Mouse (Mus musculus): ENCODE measurements at regions not wholly inside any gene's neighbourhood (a gene's known extent, or its start where the extent isn't known, plus 50 kb on each side); places are given as distances from the start of the nearest gene placed in this dataset.

DNA sequence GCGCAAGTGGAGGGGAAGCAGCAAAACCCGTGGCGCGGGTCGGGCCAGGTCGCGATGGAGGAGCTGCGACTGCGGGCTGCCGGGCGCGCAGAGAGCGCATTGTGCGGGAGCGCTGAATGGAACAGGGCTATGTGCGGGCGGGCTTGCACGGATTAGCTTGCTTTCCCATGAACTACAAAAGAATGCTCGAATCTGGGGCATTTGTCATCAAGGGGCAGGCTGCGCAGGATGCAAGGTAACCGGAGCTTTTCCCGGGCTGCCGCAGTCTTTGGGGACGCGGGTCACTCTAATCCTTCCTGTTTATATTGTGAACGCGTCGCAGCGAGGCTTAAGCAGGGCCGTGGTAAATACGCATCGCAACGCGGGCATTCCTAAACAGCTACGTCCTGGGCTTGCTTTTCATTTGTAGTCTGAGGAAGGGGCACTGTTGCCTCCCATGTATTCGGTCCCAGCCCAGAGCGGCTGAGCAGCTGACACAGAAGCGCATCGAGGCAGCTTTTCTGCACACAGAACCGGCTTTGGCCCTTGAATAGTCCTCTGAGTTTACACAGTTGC lies 64.8 kb upstream of the Akt3 start:
- peak; percentile 90 for ATAC-seq
- peak overlapping the region; percentile 80 for H3K4me2 ChIP-seq
- under 1% methylated on average over 40 of the region's 40 CpGs for WGBS
- no peaks in the 10 kb centered on the region for H3K27me3 ChIP-seq
- peaks cover 17% of the 10 kb centered on the region for H3K4me1 ChIP-seq
- peak overlapping the region; percentile 71 for H3K9ac ChIP-seq
- 0 out of 2 replicates have a peak, but pooled peaks cover 5% of the 10 kb centered on the region for H3K9me3 ChIP-seq (replicated peaks)
- peak overlapping the region; percentile 62 for H3K27ac ChIP-seq
- H3K4me3 ChIP-seq = peak overlapping the region; percentile 51
- no peaks in the 10 kb centered on the region for H3K36me3 ChIP-seq (ENCODE audit: poor library complexity, severe bottlenecking)

- H3K9me3 ChIP-seq (replicated peaks) = 0 out of 2 replicates have a peak, but pooled peaks cover 5% of the 10 kb centered on the region
- H3K9ac ChIP-seq = peak overlapping the region; percentile 71
- no peaks in the 10 kb centered on the region for H3K36me3 ChIP-seq (ENCODE audit: poor library complexity, severe bottlenecking)
- no peaks in the 10 kb centered on the region for H3K27me3 ChIP-seq
- WGBS = 0% methylated on average over 6 of the region's 6 CpGs
- peak overlapping the region; percentile 51 for H3K4me3 ChIP-seq
- H3K4me2 ChIP-seq = peak overlapping the region; percentile 80
- peak; percentile 67 for ATAC-seq
- H3K4me1 ChIP-seq = peaks cover 17% of the 10 kb centered on the region
- H3K27ac ChIP-seq = peak overlapping the region; percentile 62
Observed at GRCm38 (mm10) chr1:177322307-177322685, 64.3 kb upstream of the Akt3 start.

DNA sequence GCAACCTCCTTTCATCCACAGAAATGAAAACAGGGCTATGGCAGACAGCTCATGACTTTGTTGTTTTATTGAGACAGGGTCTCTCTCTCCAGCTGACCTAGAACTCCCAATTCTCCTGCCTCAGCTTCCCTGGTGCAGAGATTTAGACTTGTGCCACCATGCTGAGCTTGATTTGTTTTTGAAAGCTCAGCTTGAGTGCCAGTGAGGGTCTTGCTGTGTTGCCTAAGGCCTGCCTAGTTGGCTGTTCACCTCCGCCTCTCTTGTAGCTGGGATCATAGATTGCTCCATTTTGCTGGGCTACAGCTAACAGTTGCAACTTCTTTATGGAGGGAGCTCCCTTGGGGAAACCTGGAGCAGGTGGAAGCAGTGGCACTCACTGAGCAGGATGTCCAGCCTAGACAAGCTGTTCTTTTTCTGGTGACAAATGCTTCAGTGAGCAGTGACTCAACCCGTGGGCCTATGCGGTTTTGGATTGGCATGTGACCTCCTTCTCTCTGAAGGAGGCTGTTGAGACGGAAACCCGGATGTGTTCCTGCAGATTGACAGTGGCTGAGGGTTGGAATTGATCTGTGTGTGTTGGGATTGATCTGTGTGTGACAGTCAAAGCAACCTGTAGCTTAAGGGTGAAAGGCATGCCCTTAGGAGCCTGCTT lies 63.8 kb upstream of the Akt3 start:
- 0 out of 2 replicates have a peak overlapping the region, but pooled peaks have one; percentile 71 for H3K9ac ChIP-seq
- no peak overlapping the region; the same call in 1 of the 2 replicates for H3K27ac ChIP-seq
- H3K27me3 ChIP-seq = no peaks in the 10 kb centered on the region
- peak; percentile 25; the same call in 1 of the 2 replicates for ATAC-seq
- H3K4me2 ChIP-seq = peak overlapping the region; percentile 80
- H3K4me1 ChIP-seq = peaks cover 17% of the 10 kb centered on the region
- no peak overlapping the region for H3K4me3 ChIP-seq
- 0 out of 2 replicates have a peak, but pooled peaks cover under 1% of the 10 kb centered on the region for H3K9me3 ChIP-seq (replicated peaks)
- no peaks in the 10 kb centered on the region for H3K36me3 ChIP-seq (ENCODE audit: poor library complexity, severe bottlenecking)
- 30% methylated on average over 5 of the region's 5 CpGs for WGBS

DNA sequence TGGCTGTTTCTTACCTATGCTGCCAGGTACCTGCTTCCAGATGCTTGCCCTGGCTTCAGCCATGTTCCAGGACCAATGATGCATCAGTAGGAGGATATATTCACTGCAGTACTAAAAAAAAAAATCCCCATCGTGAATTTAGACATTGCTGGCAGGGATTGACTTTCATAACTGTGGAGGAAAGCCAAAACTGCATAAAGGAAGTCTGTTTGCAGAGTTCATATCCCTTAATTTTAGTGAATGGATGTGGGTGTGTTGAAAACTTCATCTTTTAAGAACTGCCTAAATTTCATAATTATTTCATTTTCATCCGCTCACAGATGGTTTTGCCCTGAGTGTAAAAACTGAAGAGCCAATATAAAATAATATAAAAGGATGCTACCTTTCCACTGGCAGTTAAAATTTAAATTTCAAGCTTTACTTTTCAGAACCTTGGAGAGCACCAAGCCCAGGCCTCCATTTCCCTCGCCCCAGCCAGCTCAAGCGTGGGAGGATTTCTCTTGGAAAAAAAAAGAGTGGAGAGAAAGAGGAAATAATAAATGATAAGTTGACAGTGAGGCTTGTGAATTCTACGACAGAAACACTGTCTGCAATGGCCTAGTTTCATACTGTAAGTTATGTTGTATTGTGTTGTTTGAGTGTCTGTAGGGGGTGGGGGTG lies 50.3 kb upstream of the Akt3 start:
- Histone ChIP-seq H3K36me3 (ENCODE audit: poor library complexity, severe bottlenecking) (no peaks in the 10 kb centered on the region), H3K4me2 (no peak overlapping the region), H3K9ac (no peak overlapping the region), H3K27ac (no peak overlapping the region), H3K9me3 (replicated peaks) (no peaks in the 10 kb centered on the region), H3K27me3 (no peaks in the 10 kb centered on the region), H3K4me3 (no peak overlapping the region), H3K4me1 (peaks cover 11% of the 10 kb centered on the region)
- ATAC-seq = no peak
- 41% methylated on average over 5 of the region's 5 CpGs for WGBS
